Mouse (Mus musculus) C2C12 (cell line): Measurements from ENCODE around the gene Psmd10. TPM values are rescaled to one million over a fixed set of nuclear protein-coding genes. Genes with fewer than 3 reads are reported as not detected.

Experiments used
- H3K27me3 ChIP-seq: one replicate; pipeline ENCODE4 v1.6.1; 2011; ENCODE audit not compliant: control insufficient read depth, insufficient read depth, insufficient read length
- H3K36me3 ChIP-seq: one replicate; pipeline ENCODE4 v1.6.1; 2011; ENCODE audit not compliant: control insufficient read depth, insufficient read depth
- H3K4me3 ChIP-seq: one replicate; pipeline ENCODE4 v1.5.1; 2011; ENCODE audit warnings: mild to moderate bottlenecking, control low read depth; ENCODE audit not compliant: poor library complexity, insufficient read depth, severe bottlenecking
- H3K79me2 ChIP-seq: one replicate; pipeline ENCODE4 v1.6.1; 2011; ENCODE audit not compliant: control insufficient read depth, insufficient read depth
- H3K79me3 ChIP-seq: one replicate; pipeline ENCODE4 v1.6.1; 2011; ENCODE audit warnings: low read depth, control low read depth
- H3ac ChIP-seq: one replicate; pipeline ENCODE3; 2011; ENCODE audit warnings: low read depth; ENCODE audit not compliant: control insufficient read depth, insufficient read length
- CEBPB ChIP-seq: IDR thresholded peaks from one replicate; pipeline ENCODE4 v1.6.1; 2011; ENCODE audit warnings: low read depth, mild to moderate bottlenecking, control low read depth, moderate library complexity
- CTCF ChIP-seq: IDR thresholded peaks from one replicate; pipeline ENCODE4 v1.5.1; 2011; ENCODE audit not compliant: control insufficient read depth, insufficient read depth, insufficient read length
- FOSL1 ChIP-seq: IDR thresholded peaks from one replicate; pipeline ENCODE4 v1.8.0; 2011; ENCODE audit warnings: mild to moderate bottlenecking, low read length; ENCODE audit not compliant: poor library complexity, insufficient read depth, severe bottlenecking
- MAX ChIP-seq: IDR thresholded peaks from one replicate; pipeline ENCODE4 v1.6.1; 2011; ENCODE audit warnings: mild to moderate bottlenecking, control low read depth
- MYOD1 ChIP-seq: IDR thresholded peaks from one replicate; pipeline ENCODE4 v1.6.1; 2011; ENCODE audit warnings: low read depth; ENCODE audit not compliant: control insufficient read depth, insufficient read length
- MYOG ChIP-seq: IDR thresholded peaks from one replicate; pipeline ENCODE4 v1.6.1; 2011; ENCODE audit not compliant: control insufficient read depth, insufficient read length; ENCODE audit errors: extremely low read depth
- USF1 ChIP-seq: IDR thresholded peaks from one replicate; pipeline ENCODE4 v1.6.1; 2011; ENCODE audit warnings: low read depth, mild to moderate bottlenecking, control low read depth, moderate library complexity
- polyA plus RNA-seq: library from polyadenylated mRNA; unstranded; fragments of >200 nt; fragmentation: generic; extraction: Trizol; gene quantifications from one replicate; pipeline ENCODE4 v1.2.1, GENCODE M21; 2012; ENCODE audit warnings: missing spikeins

Psmd10 gene
- polyA plus RNA-seq, 1 experiment, result 25.5 TPM

DNA sequence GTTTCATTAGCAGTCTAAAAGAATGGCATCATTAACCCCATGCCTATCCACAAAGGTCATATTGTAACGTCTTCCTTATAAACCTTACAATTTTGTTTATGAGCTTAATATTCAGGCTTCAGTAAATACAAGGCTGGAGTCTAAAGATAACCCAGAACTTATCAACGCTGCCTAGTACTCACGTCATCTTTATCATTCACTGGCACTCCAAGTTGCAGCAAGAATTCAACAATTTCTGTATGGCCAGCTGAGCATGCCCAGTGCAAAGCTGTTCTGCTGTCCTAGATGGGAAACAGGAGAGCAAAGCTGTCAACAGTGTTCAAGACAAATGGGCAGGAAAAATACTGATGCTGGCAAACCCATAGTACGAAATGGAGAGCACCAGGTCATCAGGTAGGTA lies 2.9 kb downstream of the Psmd10 start:
- H3K36me3 ChIP-seq, result peaks cover 20% of the 10 kb centered on the region
- H3ac ChIP-seq, result no peak overlapping the region
- no peaks in the 10 kb centered on the region for H3K79me2 ChIP-seq
- peaks cover 2% of the 10 kb centered on the region for H3K79me3 ChIP-seq
- no peak for TF ChIP-seq USF1
- no peak for TF ChIP-seq MAX
- TF ChIP-seq CTCF, result no peak
- TF ChIP-seq FOSL1, result no peak
- TF ChIP-seq MYOG, result no peak
- TF ChIP-seq CEBPB, result no peak
- TF ChIP-seq MYOD1, result no peak
- H3K27me3 ChIP-seq, result no peaks in the 10 kb centered on the region
- H3K4me3 ChIP-seq, result no peak overlapping the region

DNA sequence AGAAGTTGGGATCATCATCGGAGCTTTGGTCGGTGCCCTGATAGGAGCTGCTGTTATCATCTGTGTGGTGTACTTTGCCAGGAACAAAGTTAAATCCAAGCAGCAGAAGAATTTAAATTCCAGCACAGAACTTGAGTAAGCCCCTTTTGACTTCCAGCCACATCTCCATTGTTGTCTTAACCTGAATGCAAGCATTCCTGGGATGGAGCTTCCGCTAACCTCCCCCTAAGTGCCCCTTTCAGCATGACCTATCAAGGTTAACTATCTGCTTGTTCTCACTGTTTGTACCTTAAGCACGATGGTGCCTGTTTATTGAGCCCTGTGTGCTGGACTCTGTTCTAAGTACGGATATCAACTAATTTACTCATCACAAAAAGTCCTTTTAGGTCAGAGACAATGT lies 20.3 kb downstream of the Psmd10 start:
- TF ChIP-seq CTCF, result no peak
- no peak for TF ChIP-seq FOSL1
- TF ChIP-seq MAX, result no peak
- TF ChIP-seq USF1, result no peak
- TF ChIP-seq CEBPB, result no peak
- no peak for TF ChIP-seq MYOD1
- no peak for TF ChIP-seq MYOG
- no peaks in the 10 kb centered on the region for H3K27me3 ChIP-seq

DNA sequence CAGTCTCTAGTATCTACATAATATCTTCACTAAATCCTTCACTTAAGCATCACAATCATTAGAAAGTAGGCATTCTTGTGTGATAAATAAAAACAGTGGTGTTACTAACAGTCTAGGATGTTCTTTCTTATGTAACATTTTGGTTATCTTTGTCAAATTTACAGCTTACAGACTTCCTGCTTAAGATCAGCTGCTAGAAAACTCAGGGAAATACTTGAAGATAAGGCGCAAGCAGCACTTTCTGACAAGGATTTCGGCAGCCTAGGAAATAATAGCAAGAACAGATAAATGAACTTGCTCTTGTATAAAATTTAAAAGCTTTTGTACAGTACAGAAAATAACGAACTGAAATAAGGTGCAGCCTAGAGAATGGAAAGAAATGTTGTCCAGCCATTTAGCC lies 23.3 kb downstream of the Psmd10 start:
- H3K27me3 ChIP-seq, result no peaks in the 10 kb centered on the region

More for the DNA sequence above, 20.3 kb downstream of the Psmd10 start:
- Histone ChIP-seq H3K4me3 (no peak overlapping the region), H3K79me3 (no peaks in the 10 kb centered on the region), H3ac (no peak overlapping the region), H3K79me2 (no peaks in the 10 kb centered on the region), H3K36me3 (no peaks in the 10 kb centered on the region)

DNA sequence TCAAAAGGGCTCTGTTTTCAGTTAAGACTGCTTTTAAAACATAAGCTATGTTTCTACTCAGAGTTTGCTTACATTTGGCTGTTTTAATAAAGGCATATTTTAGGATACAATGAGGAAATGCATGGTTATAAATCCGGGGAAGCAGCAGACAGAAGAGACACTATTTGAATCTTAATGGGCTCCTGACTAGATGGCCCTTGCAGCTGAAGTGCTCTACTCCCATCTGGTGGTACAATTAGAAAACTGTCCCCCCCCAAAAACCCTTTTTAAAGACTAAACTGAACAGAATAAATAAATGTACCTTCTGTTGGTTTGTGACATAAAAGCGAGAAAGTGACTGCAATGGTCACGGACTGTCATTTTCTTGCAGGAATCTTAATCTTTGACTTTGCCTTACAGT lies 24.5 kb downstream of the Psmd10 start:
- no peaks in the 10 kb centered on the region for H3K36me3 ChIP-seq
- H3K27me3 ChIP-seq, result no peaks in the 10 kb centered on the region
- TF ChIP-seq CEBPB (no peak), CTCF (no peak), FOSL1 (no peak), USF1 (no peak), MAX (no peak)
- H3K4me3 ChIP-seq, result no peak overlapping the region
- no peaks in the 10 kb centered on the region for H3K79me3 ChIP-seq
- H3ac ChIP-seq, result no peak overlapping the region
- H3K79me2 ChIP-seq, result no peaks in the 10 kb centered on the region

More for the DNA sequence above, 23.3 kb downstream of the Psmd10 start:
- H3ac ChIP-seq, result no peak overlapping the region
- no peaks in the 10 kb centered on the region for H3K79me2 ChIP-seq
- no peaks in the 10 kb centered on the region for H3K36me3 ChIP-seq
- TF ChIP-seq USF1 (no peak), MYOD1 (no peak), CTCF (no peak), MAX (no peak), FOSL1 (no peak), MYOG (no peak), CEBPB (no peak)
- no peaks in the 10 kb centered on the region for H3K79me3 ChIP-seq
- H3K4me3 ChIP-seq, result no peak overlapping the region

DNA sequence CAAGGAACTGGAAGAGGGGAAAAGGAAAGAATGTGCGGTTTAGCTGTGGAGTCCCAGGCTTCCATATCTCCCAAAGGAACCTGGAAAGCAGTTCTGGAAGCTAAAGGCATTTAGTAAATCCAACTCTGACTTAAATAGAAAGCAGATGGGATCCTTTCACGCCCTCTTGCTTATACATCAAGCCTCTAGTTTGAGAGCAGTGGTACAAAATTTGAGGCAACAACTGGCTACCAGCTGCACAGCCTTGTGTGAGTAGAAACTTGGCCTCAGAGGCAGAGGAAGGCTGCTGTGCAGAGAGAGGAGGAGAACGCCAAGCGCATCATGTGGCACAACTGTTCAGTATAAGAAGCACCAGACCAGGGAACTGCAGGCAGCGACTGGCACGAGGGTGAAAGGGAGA lies 35.2 kb downstream of the Psmd10 start:
- Histone ChIP-seq H3K79me3 (no peaks in the 10 kb centered on the region), H3K79me2 (no peaks in the 10 kb centered on the region), H3K27me3 (no peaks in the 10 kb centered on the region), H3K4me3 (no peak overlapping the region), H3ac (no peak overlapping the region), H3K36me3 (no peaks in the 10 kb centered on the region)
- TF ChIP-seq MYOG (no peak), FOSL1 (no peak), CTCF (no peak), MAX (no peak), MYOD1 (no peak), USF1 (no peak), CEBPB (no peak)

DNA sequence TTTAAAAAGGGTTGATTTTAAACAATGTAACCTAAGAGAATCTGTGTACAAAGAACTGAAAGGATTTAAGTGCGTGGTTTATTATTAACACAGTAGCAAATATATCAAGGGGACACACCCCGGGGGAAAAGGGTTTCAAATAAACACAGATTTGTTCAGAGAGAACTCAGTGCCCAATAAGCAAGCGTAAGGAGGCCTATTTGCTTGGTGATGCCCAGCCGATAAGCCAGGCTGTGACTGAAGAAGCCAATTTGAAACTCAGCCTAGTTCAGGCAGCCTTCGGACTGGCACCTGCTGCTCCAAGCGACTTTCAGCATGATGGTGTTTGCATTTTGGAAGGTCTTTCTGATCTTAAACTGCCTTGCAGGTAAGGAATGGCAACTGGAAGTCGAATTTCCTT lies 49.2 kb downstream of the Psmd10 start, which contains the start of gene Vsig1:
Gene Vsig1, plus strand, starts transcription at position 249 of the 400 bp plus-strand sequence.
- no peak within 1 kb of the TSS for H3K4me3 ChIP-seq
- H3ac ChIP-seq, result no peak within 1 kb of the TSS
- no peaks in the 10 kb centered on the region for H3K79me3 ChIP-seq
- H3K36me3 ChIP-seq, result no peaks in the 10 kb centered on the region
- no peaks in the 10 kb centered on the region for H3K79me2 ChIP-seq
- TF ChIP-seq MAX (no peak), FOSL1 (no peak), CEBPB (no peak), MYOG (no peak), MYOD1 (no peak), USF1 (no peak), CTCF (no peak)
- no peaks in the 10 kb centered on the region for H3K27me3 ChIP-seq
